Mouse (Mus musculus) CH12.LX (cell line): ENCODE measurements around the gene Elovl2. TPM values are rescaled to one million over a fixed set of nuclear protein-coding genes. Genes with fewer than 3 reads are reported as not detected.

Experiments used
- DNase-seq: peaks from one replicate; pipeline ENCODE4 v3.0.0-alpha.2; 2013; ENCODE audit errors: extremely low read depth
- H3K27ac ChIP-seq: 2 replicates; pipeline ENCODE4 v1.5.1; 2012; ENCODE audit warnings: low read depth, mild to moderate bottlenecking, control low read depth, moderate library complexity; ENCODE audit not compliant: insufficient read depth
- H3K27me3 ChIP-seq: replicated peaks from 2 replicates; pipeline ENCODE3; 2012; ENCODE audit warnings: inconsistent platforms
- H3K36me3 ChIP-seq, 2 experiments: replicated peaks in 1 of 2; 2 replicates each; pipeline versions ENCODE3 to v1.6.1; 2012; ENCODE audit warnings: inconsistent platforms in 1 of 2, low read length in 1 of 2, mild to moderate bottlenecking in 1 of 2, mixed read lengths in 1 of 2, moderate library complexity in 1 of 2; ENCODE audit not compliant: control insufficient read depth in 1 of 2, insufficient read depth in 1 of 2
- H3K4me1 ChIP-seq, 2 experiments: 2 replicates each; pipeline ENCODE4 v1.6.1; 2012; ENCODE audit warnings: inconsistent platforms in 1 of 2, moderate library complexity in 1 of 2; ENCODE audit not compliant: insufficient read depth in 2 of 2, control insufficient read depth in 1 of 2
- H3K4me2 ChIP-seq: 2 replicates; pipeline ENCODE4 v1.6.1; 2012; ENCODE audit warnings: low read depth, mild to moderate bottlenecking, control low read depth; ENCODE audit not compliant: poor library complexity, insufficient read depth, severe bottlenecking
- H3K4me3 ChIP-seq, 3 experiments: fragments of 150-350 bp in 1 of 3; sonication (generic) in 1 of 3; replicated peaks in 1 of 3; 2 replicates each; pipeline versions ENCODE3 to v1.5.1; 2011 to 2012; ENCODE audit warnings: low read depth in 2 of 3, low read length in 2 of 3, mild to moderate bottlenecking in 2 of 3, moderate library complexity in 2 of 3, control low read depth in 1 of 3, improper control_type of control experiment in 1 of 3, inconsistent platforms in 1 of 3, mixed read lengths in 1 of 3; ENCODE audit not compliant: poor library complexity in 1 of 3
- H3K79me2 ChIP-seq: replicated peaks from 2 replicates; pipeline ENCODE4 v1.6.1; 2012; ENCODE audit warnings: mild to moderate bottlenecking, moderate library complexity; ENCODE audit not compliant: control insufficient read depth, poor library complexity, insufficient read depth, severe bottlenecking; ENCODE audit errors: extremely low read depth
- H3K9ac ChIP-seq: 2 replicates; pipeline ENCODE4 v1.6.1; 2012; ENCODE audit warnings: low read depth, mild to moderate bottlenecking, control low read depth, moderate library complexity; ENCODE audit not compliant: insufficient read depth
- H3K9me3 ChIP-seq: replicated peaks from 2 replicates; pipeline ENCODE3; 2012; ENCODE audit warnings: low read length, inconsistent platforms, mixed read lengths
- BHLHE40 ChIP-seq: IDR thresholded peaks from 2 replicates; pipeline ENCODE4 v1.6.1; 2011; ENCODE audit warnings: mild to moderate bottlenecking, low read depth, low read length, improper control_type of control experiment
- CHD2 ChIP-seq: IDR thresholded peaks from 2 replicates; pipeline ENCODE4 v1.6.1; 2011; ENCODE audit warnings: low read length, improper control_type of control experiment
- E2F4 ChIP-seq: IDR thresholded peaks from 2 replicates; pipeline ENCODE4 v1.6.1; 2011; ENCODE audit warnings: low read depth, low read length, improper control_type of control experiment; ENCODE audit not compliant: insufficient replicate concordance
- ELF1 ChIP-seq: IDR thresholded peaks from 2 replicates; pipeline ENCODE4 v1.6.1; 2014; ENCODE audit warnings: low read depth, mild to moderate bottlenecking, inconsistent platforms, low read length, improper control_type of control experiment
- EP300 ChIP-seq: IDR thresholded peaks from 2 replicates; pipeline ENCODE4 v1.6.1; 2011; ENCODE audit warnings: low read length, improper control_type of control experiment
- ETS1 ChIP-seq: conservative IDR thresholded peaks from 2 replicates; pipeline ENCODE4 v1.6.1; 2012; ENCODE audit warnings: low read depth, mild to moderate bottlenecking, inconsistent platforms, low read length, improper control_type of control experiment, moderate library complexity
- HCFC1 ChIP-seq: IDR thresholded peaks from 2 replicates; pipeline ENCODE4 v1.6.1; 2012; ENCODE audit warnings: low read depth, mild to moderate bottlenecking, inconsistent platforms, low read length, improper control_type of control experiment
- IRF4 ChIP-seq: IDR thresholded peaks from 2 replicates; pipeline ENCODE4 v1.6.1; 2014; ENCODE audit warnings: low read depth, mild to moderate bottlenecking, inconsistent platforms, low read length, improper control_type of control experiment
- KAT2A ChIP-seq: IDR thresholded peaks from 2 replicates; pipeline ENCODE4 v1.6.1; 2012; ENCODE audit warnings: low read length, improper control_type of control experiment, inconsistent platforms; ENCODE audit not compliant: insufficient replicate concordance
- MAX ChIP-seq: IDR thresholded peaks from 2 replicates; pipeline ENCODE4 v1.6.1; 2011; ENCODE audit warnings: low read length, improper control_type of control experiment
- MYC ChIP-seq: IDR thresholded peaks from 2 replicates; pipeline ENCODE4 v1.6.1; 2011; ENCODE audit warnings: low read depth, mild to moderate bottlenecking, improper control_type of control experiment, low read length
- NELFE ChIP-seq: IDR thresholded peaks from 2 replicates; pipeline ENCODE4 v1.6.1; 2011; ENCODE audit warnings: low read depth, low read length, improper control_type of control experiment
- NRF1 ChIP-seq: IDR thresholded peaks from 2 replicates; pipeline ENCODE4 v1.6.1; 2014; ENCODE audit warnings: low read depth, mild to moderate bottlenecking, inconsistent platforms, low read length, improper control_type of control experiment, moderate library complexity
- PAX5 ChIP-seq: IDR thresholded peaks from 2 replicates; pipeline ENCODE4 v1.6.1; 2012; ENCODE audit warnings: low read length, inconsistent platforms, mixed read lengths
- POLR2A ChIP-seq: IDR thresholded peaks from 2 replicates; pipeline ENCODE4 v1.6.1; 2011; ENCODE audit warnings: low read depth, mild to moderate bottlenecking, improper control_type of control experiment, low read length
- RAD21 ChIP-seq: IDR thresholded peaks from 2 replicates; pipeline ENCODE4 v1.6.1; 2011; ENCODE audit warnings: low read depth, mild to moderate bottlenecking, low read length, improper control_type of control experiment, moderate library complexity
- RCOR1 ChIP-seq: conservative IDR thresholded peaks from 2 replicates; pipeline ENCODE4 v1.6.1; 2012; ENCODE audit warnings: low read depth, mild to moderate bottlenecking, inconsistent platforms, low read length, improper control_type of control experiment
- SIN3A ChIP-seq: IDR thresholded peaks from 2 replicates; pipeline ENCODE4 v1.6.1; 2012; ENCODE audit warnings: low read length, improper control_type of control experiment, inconsistent platforms
- SMC3 ChIP-seq: IDR thresholded peaks from 2 replicates; pipeline ENCODE4 v1.6.1; 2011; ENCODE audit warnings: low read depth, low read length, improper control_type of control experiment
- UBTF ChIP-seq: IDR thresholded peaks from 2 replicates; pipeline ENCODE4 v1.6.1; 2012; ENCODE audit warnings: low read depth, mild to moderate bottlenecking, inconsistent platforms, low read length, improper control_type of control experiment, moderate library complexity
- USF1 ChIP-seq: IDR thresholded peaks from 2 replicates; pipeline ENCODE4 v1.6.1; 2014; ENCODE audit warnings: low read depth, mild to moderate bottlenecking, inconsistent platforms, low read length, improper control_type of control experiment
- ZC3H11A ChIP-seq: IDR thresholded peaks from 2 replicates; pipeline ENCODE4 v1.6.1; 2012; ENCODE audit warnings: low read depth, mild to moderate bottlenecking, inconsistent platforms, low read length, improper control_type of control experiment
- ZMIZ1 ChIP-seq: IDR thresholded peaks from 2 replicates; pipeline ENCODE4 v1.6.1; 2012; ENCODE audit warnings: low read depth, mild to moderate bottlenecking, inconsistent platforms, low read length, improper control_type of control experiment
- dilution Hi-C: fragments of 300-500 bp; cut with MboI; formaldehyde crosslinking; loops from 2 replicates; pipeline ENCODE4 v1.14.3; 2020; ENCODE audit warnings: low sequenced_read_pairs; ENCODE audit not compliant: extremely low pct_unique_long_range_greater_than_20kb, extremely low pct_ligation_motif_present
- in situ Hi-C: fragments of 300-500 bp; cut with MboI; formaldehyde crosslinking; loops from 3 replicates; pipeline ENCODE4 v1.14.3; 2019; ENCODE audit warnings: low sequenced_read_pairs, low pct_ligation_motif_present, low pct_unique_long_range_greater_than_20kb, mixed read lengths
- polyA plus RNA-seq: library from polyadenylated mRNA; unstranded; fragments of >175 nt; gene quantifications from 2 replicates; pipeline ENCODE4 v1.2.1, GENCODE M21; 2012; ENCODE audit warnings: low read depth; ENCODE audit not compliant: insufficient read length
- total RNA-seq, 2 experiments: library from RNA; depleted of rRNA; stranded (reverse); fragments of 300-350 nt in 1 of 2; fragments of >200 nt in 1 of 2; gene quantifications; 2 replicates each; pipeline ENCODE4 v1.2.3; 2012 to 2014

Elovl2 gene
- total and polyA plus RNA-seq, 3 experiments = not detected

DNA sequence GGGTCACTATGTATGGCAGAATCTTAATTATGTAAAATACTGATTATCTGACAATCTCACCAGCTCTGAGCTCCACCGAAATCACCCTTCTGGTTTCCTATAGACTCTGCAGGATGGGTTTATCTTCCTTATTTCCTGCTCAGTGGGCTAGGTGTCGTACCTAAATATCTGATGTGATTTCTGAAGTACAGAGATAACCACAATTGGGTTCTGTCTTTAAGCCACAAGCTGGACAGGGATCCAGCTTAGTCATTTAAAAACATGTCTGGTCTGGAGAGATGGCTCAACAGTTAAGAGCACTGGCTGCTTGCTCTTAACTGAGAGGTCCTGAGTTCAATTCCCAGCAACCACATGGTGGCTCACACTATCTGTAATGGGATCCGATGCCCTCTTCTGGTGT, 36.8 kb upstream of the Elovl2 start:
- DNase-seq = no peak
- dilution Hi-C loops = no loop called here
- TF ChIP-seq IRF4 (no peak), BHLHE40 (no peak), EP300 (no peak), PAX5 (no peak), CHD2 (no peak), UBTF (no peak), ELF1 (no peak), RAD21 (no peak), USF1 (no peak), MAX (no peak), NRF1 (no peak), KAT2A (no peak), SMC3 (no peak), ZC3H11A (no peak), HCFC1 (no peak), RCOR1 (no peak), E2F4 (no peak), SIN3A (no peak), ETS1 (no peak), ZMIZ1 (no peak)

DNA sequence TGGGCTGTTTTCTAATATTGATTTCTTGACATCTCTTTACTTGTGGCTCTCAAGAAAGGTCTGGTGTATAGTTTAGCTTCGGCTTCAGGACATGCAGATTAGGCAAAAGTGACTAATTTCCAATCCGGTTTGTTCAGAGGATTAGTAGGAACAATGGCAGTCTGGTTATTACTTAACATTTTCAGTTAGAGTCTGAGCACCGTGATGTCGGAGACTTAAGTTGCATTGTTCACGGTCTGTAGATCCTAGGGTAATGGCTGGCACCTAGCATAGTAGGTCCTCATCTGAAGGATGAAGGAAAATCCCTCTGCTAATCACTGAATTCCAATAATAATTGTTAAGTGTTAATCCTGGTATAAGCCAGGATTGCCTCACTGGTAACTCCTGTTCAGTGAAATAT, 35.9 kb upstream of the Elovl2 start:
- H3K9ac ChIP-seq = no peak overlapping the region
- dilution Hi-C loops (no loop called here), in situ Hi-C loops (no loop called here)
- no peaks in the 10 kb centered on the region for H3K9me3 ChIP-seq
- H3K4me3 ChIP-seq = no peak overlapping the region
- no peaks in the 10 kb centered on the region; the same call in 1 of the 2 replicates for H3K79me2 ChIP-seq
- H3K27ac ChIP-seq = no peak overlapping the region
- H3K27me3 ChIP-seq = no peaks in the 10 kb centered on the region
- no peak for TF ChIP-seq POLR2A
- no peak for TF ChIP-seq MYC
- TF ChIP-seq NELFE = no peak
- no peak overlapping the region for H3K4me2 ChIP-seq
- peaks cover 0 to 33% of the 10 kb centered on the region in 2 experiments for H3K36me3 ChIP-seq
- peaks cover 2 to 22% of the 10 kb centered on the region in 2 experiments; a peak in 3 of 4 replicates for H3K4me1 ChIP-seq
- DNase-seq = no peak

More for the DNA sequence above, 36.8 kb upstream of the Elovl2 start:
- Histone ChIP-seq H3K27ac (no peak overlapping the region), H3K4me2 (no peak overlapping the region), H3K4me1 (peaks cover 5 to 20% of the 10 kb centered on the region in 2 experiments), H3K9ac (no peak overlapping the region), H3K9me3 (no peaks in the 10 kb centered on the region), H3K36me3 (peaks cover 0 to 31% of the 10 kb centered on the region in 2 experiments), H3K79me2 (no peaks in the 10 kb centered on the region; the same call in 1 of the 2 replicates), H3K27me3 (no peaks in the 10 kb centered on the region), H3K4me3 (no peak overlapping the region)
- in situ Hi-C loops = no loop called here
